Mouse (Mus musculus): ENCODE measurements around the gene Inka2. TPM values are rescaled to one million over a fixed set of nuclear protein-coding genes. Genes with fewer than 3 reads are reported as not detected.

The Inka2 gene
- polyA plus RNA-seq, 1 experiment from 2014 or later, result 0.67 TPM

DNA sequence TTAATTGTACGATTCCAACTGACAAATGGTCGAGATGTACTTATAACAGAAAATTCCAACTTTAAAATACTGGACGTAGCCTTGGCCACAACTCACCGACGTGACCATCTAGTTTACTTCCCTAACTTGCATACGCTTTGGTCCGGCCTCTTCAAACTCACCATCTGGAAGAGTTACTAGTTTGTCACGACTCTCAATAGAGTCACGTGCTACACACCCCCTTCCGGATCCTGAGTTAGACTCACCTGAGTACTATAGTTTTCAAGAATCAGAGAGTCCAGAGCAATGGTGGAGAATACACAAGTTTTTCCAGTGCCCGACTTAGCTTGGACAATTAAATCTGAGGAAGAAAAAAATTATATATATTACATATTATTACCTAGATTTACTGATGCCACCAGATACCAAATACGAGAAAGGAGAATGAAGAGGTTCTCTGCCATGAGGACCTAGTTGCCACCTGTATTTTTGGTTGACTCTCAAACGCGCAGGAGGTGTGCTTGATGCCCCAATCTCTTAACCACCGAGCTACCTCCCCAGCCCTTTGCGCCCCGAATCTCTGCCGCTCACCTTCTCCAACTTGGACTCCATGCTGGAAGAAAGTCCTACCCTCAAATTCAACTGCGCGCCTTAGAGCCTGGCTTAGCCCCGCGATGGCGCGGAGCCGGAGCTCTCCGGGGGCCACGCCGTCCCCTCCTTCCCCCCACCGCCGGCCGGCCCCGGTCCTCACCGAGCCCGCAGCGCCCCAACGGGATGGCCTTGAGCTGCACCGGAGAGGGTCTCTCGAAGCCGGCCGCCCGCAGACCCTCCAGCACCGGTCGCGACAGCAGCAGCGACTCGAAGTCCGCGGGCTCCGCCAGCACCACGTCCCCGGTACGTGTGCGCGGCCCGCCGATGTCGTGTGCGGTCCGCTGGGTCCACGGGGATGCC lies 17.7 kb upstream of the Inka2 start:
- Histone ChIP-seq H3K36me3 (ENCODE audit: insufficient read depth, low read length) (peaks cover 15% of the 10 kb centered on the region; the same call in 1 of the 2 replicates), H3K4me2 (ENCODE audit: low read length) (peak overlapping the region; percentile 78), H3K9me3 (replicated peaks; ENCODE audit: low read length) (no peaks in the 10 kb centered on the region), H3K9ac (ENCODE audit: low read depth, low read length) (peak overlapping the region; percentile 85), H3K27ac (peak overlapping the region; percentile 47), H3K27me3 (ENCODE audit: insufficient read depth, low read length) (no peaks in the 10 kb centered on the region), H3K4me3 (replicated peaks; ENCODE audit: low read depth, low read length) (peak overlapping the region; percentile 86), H3K4me1 (replicated peaks; ENCODE audit: insufficient read depth, low read length) (0 out of 2 replicates have a peak, but pooled peaks cover 3% of the 10 kb centered on the region)
- WGBS, result 8% methylated on average over 57 of the region's 60 CpGs
- ATAC-seq (replicated peaks; ENCODE audit: low FRiP score, low read depth) (peak; percentile 60), DNase-seq (ENCODE audit: low spot score) (peak; percentile 27)
- TF ChIP-seq CTCF (IDR thresholded peaks at IDR 0.05; ENCODE audit: low read depth), result no peak

- Histone ChIP-seq H3K9me3 (replicated peaks; ENCODE audit: low read length) (no peaks in the 10 kb centered on the region), H3K4me3 (replicated peaks; ENCODE audit: low read depth, low read length) (peak within 1 kb of the TSS; percentile 86), H3K4me2 (ENCODE audit: low read length) (peak within 1 kb of the TSS; percentile 78), H3K4me1 (replicated peaks; ENCODE audit: insufficient read depth, low read length) (0 out of 2 replicates have a peak, but pooled peaks cover 3% of the 10 kb centered on the region), H3K36me3 (ENCODE audit: insufficient read depth, low read length) (peaks cover 14% of the 10 kb centered on the region; the same call in 1 of the 2 replicates), H3K9ac (ENCODE audit: low read depth, low read length) (peak within 1 kb of the TSS; percentile 85), H3K27me3 (ENCODE audit: insufficient read depth, low read length) (no peaks in the 10 kb centered on the region), H3K27ac (peak within 1 kb of the TSS; percentile 79)
- WGBS, result under 1% methylated on average over 70 of the region's 72 CpGs
- peak; percentile 76 for TF ChIP-seq CTCF (IDR thresholded peaks at IDR 0.05; ENCODE audit: low read depth)
- DNase-seq (ENCODE audit: low spot score) (peak; percentile 100), ATAC-seq (replicated peaks; ENCODE audit: low FRiP score, low read depth) (peak; percentile 97)
Observed at GRCm38 (mm10) chr3:105687324-105688060, 16.9 kb upstream of the Inka2 start, which contains the start of gene Ddx20. TSS of gene Ddx20 (minus strand) at chr3:105687574.

GRCm38 (mm10) chr3:105688536-105688935 lies 15.9 kb upstream of the Inka2 start:
- no peaks in the 10 kb centered on the region for H3K27me3 ChIP-seq (ENCODE audit: insufficient read depth, low read length)
- ATAC-seq (replicated peaks; ENCODE audit: low FRiP score, low read depth), result no peak
- 0 out of 2 replicates have a peak, but pooled peaks cover 9% of the 10 kb centered on the region for H3K36me3 ChIP-seq (ENCODE audit: insufficient read depth, low read length)
- H3K27ac ChIP-seq, result no peak overlapping the region
- no peak overlapping the region for H3K4me3 ChIP-seq (replicated peaks; ENCODE audit: low read depth, low read length)
- DNase-seq (ENCODE audit: low spot score), result no peak
- no peak overlapping the region for H3K4me2 ChIP-seq (ENCODE audit: low read length)
- 0 out of 2 replicates have a peak, but pooled peaks cover 3% of the 10 kb centered on the region for H3K4me1 ChIP-seq (replicated peaks; ENCODE audit: insufficient read depth, low read length)
- no peak overlapping the region for H3K9ac ChIP-seq (ENCODE audit: low read depth, low read length)
- no peak for TF ChIP-seq CTCF (IDR thresholded peaks at IDR 0.05; ENCODE audit: low read depth)
- WGBS, result 84% methylated on average over 2 of the region's 2 CpGs
- H3K9me3 ChIP-seq (replicated peaks; ENCODE audit: low read length), result no peaks in the 10 kb centered on the region

- no peak overlapping the region for H3K27ac ChIP-seq
- H3K9ac ChIP-seq (ENCODE audit: low read depth, low read length), result no peak overlapping the region
- no peaks in the 10 kb centered on the region for H3K4me1 ChIP-seq (replicated peaks; ENCODE audit: insufficient read depth, low read length)
- no peak for DNase-seq (ENCODE audit: low spot score)
- TF ChIP-seq CTCF (IDR thresholded peaks at IDR 0.05; ENCODE audit: low read depth), result no peak
- H3K4me3 ChIP-seq (replicated peaks; ENCODE audit: low read depth, low read length), result no peak overlapping the region
- ATAC-seq (replicated peaks; ENCODE audit: low FRiP score, low read depth), result no peak
- no peak overlapping the region for H3K4me2 ChIP-seq (ENCODE audit: low read length)
- no peaks in the 10 kb centered on the region for H3K36me3 ChIP-seq (ENCODE audit: insufficient read depth, low read length)
- H3K27me3 ChIP-seq (ENCODE audit: insufficient read depth, low read length), result no peaks in the 10 kb centered on the region
- H3K9me3 ChIP-seq (replicated peaks; ENCODE audit: low read length), result no peaks in the 10 kb centered on the region
- WGBS, result 69% methylated on average over 14 of the region's 14 CpGs
Observed at GRCm38 (mm10) chr3:105693327-105694080, 10.9 kb upstream of the Inka2 start.

GRCm38 (mm10) chr3:105695476-105696386 lies 8.7 kb upstream of the Inka2 start:
- Histone ChIP-seq H3K27ac (no peak overlapping the region), H3K4me3 (replicated peaks; ENCODE audit: low read depth, low read length) (no peak overlapping the region), H3K36me3 (ENCODE audit: insufficient read depth, low read length) (no peaks in the 10 kb centered on the region), H3K4me1 (replicated peaks; ENCODE audit: insufficient read depth, low read length) (no peaks in the 10 kb centered on the region), H3K27me3 (ENCODE audit: insufficient read depth, low read length) (no peaks in the 10 kb centered on the region), H3K9ac (ENCODE audit: low read depth, low read length) (no peak overlapping the region), H3K9me3 (replicated peaks; ENCODE audit: low read length) (no peaks in the 10 kb centered on the region), H3K4me2 (ENCODE audit: low read length) (peak overlapping the region; percentile 25)
- ATAC-seq (replicated peaks; ENCODE audit: low FRiP score, low read depth) (peak; percentile 13; the same call in 1 of the 2 replicates), DNase-seq (ENCODE audit: low spot score) (no peak)
- 29% methylated on average over 20 of the region's 20 CpGs for WGBS
- TF ChIP-seq CTCF (IDR thresholded peaks at IDR 0.05; ENCODE audit: low read depth), result no peak
